Mouse (Mus musculus): ENCODE measurements at regions not wholly inside any gene's neighbourhood (a gene's known extent, or its start where the extent isn't known, plus 50 kb on each side); places are given as distances from the start of the nearest gene placed in this dataset.

DNA sequence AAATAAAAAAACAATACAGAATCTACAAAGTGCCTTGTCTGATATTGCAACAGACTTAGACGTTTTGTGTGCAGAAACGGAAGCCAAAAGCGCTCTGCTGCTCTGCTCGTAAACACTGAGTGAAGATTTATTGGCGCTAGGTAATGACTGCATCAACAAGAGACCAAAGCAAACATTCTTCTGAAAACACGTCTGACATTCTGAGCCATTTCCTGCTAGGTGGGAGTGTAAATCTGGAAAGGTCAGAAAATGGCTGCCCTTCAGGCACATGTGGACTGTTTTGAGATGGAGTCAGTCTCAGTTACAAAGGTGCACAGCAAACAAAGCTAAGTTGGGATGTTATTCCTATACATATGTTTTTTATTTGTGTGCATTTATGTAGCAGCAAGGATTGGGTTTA is 192.6 kb downstream of the Olfm4 start:
- 15% methylated on average over 6 of the region's 6 CpGs for WGBS
- Histone ChIP-seq H3K36me3 (no peaks in the 10 kb centered on the region), H3K4me3 (replicated peaks) (no peak overlapping the region)

DNA sequence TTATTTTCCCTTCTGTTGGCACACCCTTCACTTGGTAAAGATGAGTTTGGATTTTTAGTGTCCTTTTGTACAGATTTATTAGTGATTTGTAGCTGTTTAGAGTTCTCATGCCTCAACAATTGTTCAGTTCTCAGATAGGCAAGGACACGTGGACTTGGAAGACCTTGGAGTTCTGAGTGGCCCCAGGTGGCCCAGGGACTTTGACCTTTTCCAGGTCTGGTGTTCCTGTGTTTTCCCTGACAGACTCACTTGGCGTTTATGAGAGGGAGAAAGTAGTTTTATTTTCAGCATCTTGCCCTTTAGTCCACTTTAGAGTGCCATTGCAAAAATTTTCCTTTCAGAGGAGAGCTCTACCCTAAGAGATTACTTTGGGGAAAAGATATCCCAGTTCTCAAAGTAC is 211.2 kb downstream of the Olfm4 start:
- Histone ChIP-seq H3K4me3 (replicated peaks) (no peak overlapping the region), H3K9me3 (no peaks in the 10 kb centered on the region), H3K27me3 (replicated peaks) (no peaks in the 10 kb centered on the region), H3K9ac (no peak overlapping the region), H3K36me3 (no peaks in the 10 kb centered on the region), H3K27ac (no peak overlapping the region), H3K4me1 (replicated peaks) (no peaks in the 10 kb centered on the region), H3K4me2 (replicated peaks) (no peak overlapping the region)
- ATAC-seq: 0 out of 2 replicates have a peak, but pooled peaks have one; percentile 49
- WGBS: 21% methylated on average over 2 of the region's 2 CpGs

More for the DNA sequence above, 192.6 kb downstream of the Olfm4 start:
- ATAC-seq: no peak
- H3K4me2 ChIP-seq (replicated peaks): no peak overlapping the region
- H3K4me1 ChIP-seq (replicated peaks): no peaks in the 10 kb centered on the region
- no peaks in the 10 kb centered on the region for H3K27me3 ChIP-seq (replicated peaks)
- no peaks in the 10 kb centered on the region for H3K9me3 ChIP-seq
- no peak overlapping the region for H3K27ac ChIP-seq
- no peak overlapping the region for H3K9ac ChIP-seq

DNA sequence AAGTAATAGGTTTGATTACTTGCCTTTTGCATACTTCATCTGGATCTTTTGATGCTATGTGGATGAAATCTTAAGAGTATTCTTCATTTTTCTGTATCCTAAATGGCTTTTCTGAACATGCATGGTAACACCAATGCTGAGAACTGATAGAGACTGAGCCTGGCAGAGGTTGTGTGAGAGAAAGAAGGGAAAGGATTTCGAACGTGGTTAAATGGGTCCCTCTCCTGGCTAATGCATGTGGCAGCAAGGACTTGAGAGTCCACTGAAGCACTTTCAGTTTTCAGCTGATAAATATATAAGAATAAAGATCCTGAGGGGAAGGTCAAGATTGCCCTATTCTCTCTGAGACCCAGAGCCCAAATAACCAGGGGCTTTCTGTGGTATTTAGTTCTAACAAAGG is 229.0 kb downstream of the Olfm4 start:
- no peak overlapping the region for H3K4me2 ChIP-seq (replicated peaks)
- H3K36me3 ChIP-seq: no peaks in the 10 kb centered on the region
- WGBS: 29% methylated on average over 2 of the region's 2 CpGs
- H3K27me3 ChIP-seq (replicated peaks): no peaks in the 10 kb centered on the region
- H3K4me3 ChIP-seq (replicated peaks): no peak overlapping the region
- H3K27ac ChIP-seq: no peak overlapping the region
- ATAC-seq: no peak
- H3K9me3 ChIP-seq: no peaks in the 10 kb centered on the region
- no peaks in the 10 kb centered on the region for H3K4me1 ChIP-seq (replicated peaks)
- H3K9ac ChIP-seq: no peak overlapping the region

DNA sequence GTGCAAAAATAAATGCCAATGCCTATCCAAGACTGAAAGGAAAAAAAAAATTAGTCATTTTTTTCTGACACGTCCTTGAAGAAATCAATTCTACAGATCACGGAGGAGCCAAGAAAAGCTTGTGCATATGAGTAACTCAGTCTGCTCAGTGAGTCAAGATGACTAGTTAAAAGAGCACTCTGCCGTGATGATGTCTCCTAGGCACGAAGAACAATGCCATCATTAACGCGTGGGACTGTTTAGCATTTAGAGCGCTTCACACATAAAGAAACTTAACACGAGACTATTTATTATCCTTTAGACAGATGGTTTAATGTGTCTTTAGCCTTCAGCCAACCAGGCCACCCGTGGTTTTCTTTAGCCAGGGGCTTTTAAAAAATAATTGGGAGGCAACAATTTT is 229.8 kb downstream of the Olfm4 start:
- Histone ChIP-seq H3K36me3 (no peaks in the 10 kb centered on the region), H3K9me3 (no peaks in the 10 kb centered on the region), H3K27ac (no peak overlapping the region), H3K4me2 (replicated peaks) (no peak overlapping the region), H3K27me3 (replicated peaks) (no peaks in the 10 kb centered on the region), H3K4me1 (replicated peaks) (no peaks in the 10 kb centered on the region), H3K4me3 (replicated peaks) (no peak overlapping the region), H3K9ac (no peak overlapping the region)
- 74% methylated on average over 9 of the region's 9 CpGs for WGBS
- no peak for ATAC-seq

DNA sequence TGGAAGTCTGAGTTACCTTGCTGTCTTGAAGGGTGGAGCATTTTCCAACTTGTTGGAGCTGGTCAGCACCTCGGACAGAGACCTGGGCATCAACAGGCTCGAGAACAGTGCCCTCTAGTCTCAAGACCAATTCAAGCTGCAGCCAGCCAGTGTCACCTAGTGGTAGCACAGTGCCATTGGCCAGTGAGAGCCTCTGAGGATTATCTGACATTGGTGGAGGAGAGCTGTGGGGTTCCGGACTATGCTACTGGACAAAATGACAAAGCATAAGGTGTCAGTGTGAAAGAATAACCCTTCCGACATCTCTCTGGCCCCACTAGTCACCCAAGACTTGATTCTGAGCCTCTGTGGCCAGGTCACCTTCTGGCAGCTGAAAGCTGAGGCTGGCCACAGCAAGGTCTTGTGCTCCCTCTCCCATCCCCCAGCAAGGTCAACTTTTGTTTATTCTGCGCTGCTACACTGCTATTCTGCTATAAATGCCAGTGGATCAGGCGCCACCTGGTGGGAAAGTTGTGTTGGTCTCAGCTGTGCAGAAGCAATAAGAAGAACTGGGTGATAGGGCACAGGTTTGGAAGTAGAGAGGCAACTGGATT is 232.2 kb downstream of the Olfm4 start:
- Histone ChIP-seq H3K4me2 (replicated peaks) (no peak overlapping the region), H3K4me1 (replicated peaks) (no peaks in the 10 kb centered on the region), H3K36me3 (no peaks in the 10 kb centered on the region), H3K27ac (no peak overlapping the region), H3K27me3 (replicated peaks) (no peaks in the 10 kb centered on the region), H3K9ac (no peak overlapping the region), H3K9me3 (no peaks in the 10 kb centered on the region), H3K4me3 (replicated peaks) (no peak overlapping the region)
- WGBS: 16% methylated on average over 6 of the region's 6 CpGs
- peak; percentile 82 for ATAC-seq

DNA sequence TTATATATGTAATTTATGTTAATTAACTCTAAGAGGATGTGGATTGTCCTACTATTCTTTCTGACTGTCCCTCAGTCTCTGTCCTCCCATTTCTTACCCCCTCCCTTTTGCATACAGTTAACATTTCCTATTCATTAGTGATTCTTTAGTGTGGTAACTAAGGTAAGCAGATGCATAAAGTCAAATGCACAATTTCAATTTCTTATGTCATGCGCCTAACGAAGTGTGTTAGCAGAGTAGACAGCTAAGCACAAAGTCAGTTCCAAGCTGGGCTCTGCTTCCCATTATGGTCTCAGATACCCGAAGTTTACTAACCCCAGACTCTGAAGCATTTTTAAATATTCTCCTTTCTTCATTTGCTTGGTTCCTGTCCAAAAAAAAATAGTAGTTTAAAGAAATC is 248.2 kb downstream of the Olfm4 start:
- Histone ChIP-seq H3K27ac (no peak overlapping the region), H3K4me3 (replicated peaks) (no peak overlapping the region), H3K4me2 (replicated peaks) (no peak overlapping the region), H3K36me3 (no peaks in the 10 kb centered on the region), H3K27me3 (replicated peaks) (no peaks in the 10 kb centered on the region), H3K9me3 (no peaks in the 10 kb centered on the region), H3K4me1 (replicated peaks) (no peaks in the 10 kb centered on the region), H3K9ac (no peak overlapping the region)
- ATAC-seq: no peak
- 77% methylated on average over 3 of the region's 3 CpGs for WGBS

DNA sequence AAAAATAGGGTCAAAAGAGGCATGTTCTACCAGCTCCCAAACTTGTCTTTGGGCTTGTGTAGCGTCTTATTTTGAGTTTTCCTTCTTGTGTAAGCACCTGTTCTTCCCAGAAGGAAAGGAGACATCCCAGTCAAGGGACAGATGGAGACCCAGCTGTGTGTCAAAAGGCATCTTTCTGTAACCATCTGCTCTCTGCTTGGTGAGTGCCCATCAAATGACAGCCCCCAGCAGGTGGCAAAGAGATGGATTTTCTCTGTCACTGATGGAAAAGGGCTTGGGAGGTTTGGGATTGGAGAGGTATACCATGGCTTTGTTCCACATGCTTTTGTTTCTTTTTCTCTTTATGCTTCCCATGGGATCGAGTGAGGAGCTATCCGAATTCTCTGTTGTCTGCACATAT is 249.1 kb downstream of the Olfm4 start:
- ATAC-seq: no peak
- Histone ChIP-seq H3K4me2 (replicated peaks) (no peak overlapping the region), H3K9ac (no peak overlapping the region), H3K4me3 (replicated peaks) (no peak overlapping the region), H3K27ac (no peak overlapping the region), H3K9me3 (no peaks in the 10 kb centered on the region), H3K4me1 (replicated peaks) (no peaks in the 10 kb centered on the region), H3K36me3 (no peaks in the 10 kb centered on the region), H3K27me3 (replicated peaks) (no peaks in the 10 kb centered on the region)
- WGBS: 73% methylated on average over 3 of the region's 3 CpGs

DNA sequence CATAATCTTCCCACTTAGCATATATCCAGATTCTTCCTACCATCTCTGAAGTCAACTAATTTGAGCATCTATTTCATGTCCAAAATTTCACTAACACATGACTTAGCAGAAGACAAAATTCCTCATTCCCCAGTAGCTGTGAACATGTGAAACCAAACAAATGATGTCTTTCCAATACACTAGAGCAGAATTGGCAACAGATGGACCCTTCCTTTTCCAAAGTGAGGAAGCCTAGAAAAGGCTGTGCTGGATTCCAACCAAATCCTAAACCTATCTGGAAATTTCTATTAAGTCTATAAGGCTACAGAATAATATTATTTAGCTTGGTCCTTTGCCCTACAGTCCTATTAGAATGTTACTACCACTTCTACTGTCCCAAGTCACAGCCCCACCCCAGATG is 253.3 kb downstream of the Olfm4 start:
- H3K27ac ChIP-seq: no peak overlapping the region
- no peak for ATAC-seq
- no peak overlapping the region for H3K4me2 ChIP-seq (replicated peaks)
- no peak overlapping the region for H3K4me3 ChIP-seq (replicated peaks)
- no peak overlapping the region for H3K9ac ChIP-seq
- no peaks in the 10 kb centered on the region for H3K9me3 ChIP-seq
- no peaks in the 10 kb centered on the region for H3K36me3 ChIP-seq
- H3K27me3 ChIP-seq (replicated peaks): no peaks in the 10 kb centered on the region
- no peaks in the 10 kb centered on the region for H3K4me1 ChIP-seq (replicated peaks)

DNA sequence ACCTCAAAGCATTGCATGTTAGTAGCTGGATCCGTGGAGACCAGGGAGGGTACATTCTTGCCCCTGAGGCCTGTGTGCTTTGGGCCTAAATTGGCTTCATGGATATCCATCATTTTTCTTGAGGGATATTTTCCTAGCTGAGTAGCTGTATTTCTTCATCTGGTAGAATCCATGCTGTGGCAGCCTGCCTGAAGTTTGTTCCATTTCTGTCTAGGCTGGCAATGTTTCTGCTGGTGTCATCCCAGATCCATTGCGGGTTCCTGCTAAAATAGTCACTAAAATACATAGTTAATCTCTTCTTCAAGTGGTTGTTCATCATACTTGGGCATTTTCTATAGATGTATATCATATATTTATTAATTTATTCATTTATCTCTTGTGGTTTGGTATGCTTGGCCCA is 253.7 kb downstream of the Olfm4 start:
- Histone ChIP-seq H3K36me3 (no peaks in the 10 kb centered on the region), H3K9ac (no peak overlapping the region), H3K27ac (no peak overlapping the region), H3K4me2 (replicated peaks) (no peak overlapping the region), H3K9me3 (no peaks in the 10 kb centered on the region), H3K4me3 (replicated peaks) (no peak overlapping the region), H3K27me3 (replicated peaks) (no peaks in the 10 kb centered on the region), H3K4me1 (replicated peaks) (no peaks in the 10 kb centered on the region)
- WGBS: 77% methylated on average over 2 of the region's 2 CpGs
- ATAC-seq: no peak

DNA sequence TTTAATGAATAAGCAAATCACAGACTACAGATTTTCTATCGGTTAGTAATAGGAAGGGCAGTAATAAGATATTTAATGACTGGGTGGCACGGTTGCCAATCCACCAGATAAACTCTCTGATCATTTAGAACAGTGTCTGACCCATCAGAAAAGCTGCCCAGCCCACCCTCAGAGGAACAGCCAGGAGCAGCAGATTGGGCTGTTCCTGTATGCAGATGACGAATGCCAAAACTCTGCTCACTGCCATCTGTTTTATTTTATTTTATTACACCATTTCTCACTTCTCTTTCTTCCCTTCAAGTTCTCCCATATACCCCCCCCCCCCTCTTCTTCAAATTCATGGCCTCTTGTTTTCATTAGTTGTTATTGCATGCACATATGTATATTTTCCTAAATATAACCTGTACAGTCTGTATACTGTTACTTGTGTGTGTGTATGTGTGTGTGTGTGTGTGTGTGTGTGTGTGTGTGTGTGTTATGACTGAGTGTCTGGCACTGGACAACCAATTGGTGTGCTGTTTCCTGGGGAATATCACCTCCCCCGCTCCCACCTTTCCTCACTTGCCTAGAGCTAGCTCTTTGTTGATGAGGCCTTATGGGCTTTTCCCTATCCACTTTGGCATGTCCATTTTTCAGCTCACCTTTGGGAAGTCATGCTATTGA is 260.9 kb downstream of the Olfm4 start:
- WGBS: 89% methylated on average over 4 of the region's 4 CpGs
- H3K4me1 ChIP-seq (replicated peaks): no peaks in the 10 kb centered on the region
- no peak overlapping the region for H3K9ac ChIP-seq
- no peaks in the 10 kb centered on the region for H3K36me3 ChIP-seq
- no peak overlapping the region for H3K27ac ChIP-seq
- no peak overlapping the region for H3K4me2 ChIP-seq (replicated peaks)
- no peak for ATAC-seq
- no peak overlapping the region for H3K4me3 ChIP-seq (replicated peaks)
- H3K27me3 ChIP-seq (replicated peaks): no peaks in the 10 kb centered on the region
- no peaks in the 10 kb centered on the region for H3K9me3 ChIP-seq

DNA sequence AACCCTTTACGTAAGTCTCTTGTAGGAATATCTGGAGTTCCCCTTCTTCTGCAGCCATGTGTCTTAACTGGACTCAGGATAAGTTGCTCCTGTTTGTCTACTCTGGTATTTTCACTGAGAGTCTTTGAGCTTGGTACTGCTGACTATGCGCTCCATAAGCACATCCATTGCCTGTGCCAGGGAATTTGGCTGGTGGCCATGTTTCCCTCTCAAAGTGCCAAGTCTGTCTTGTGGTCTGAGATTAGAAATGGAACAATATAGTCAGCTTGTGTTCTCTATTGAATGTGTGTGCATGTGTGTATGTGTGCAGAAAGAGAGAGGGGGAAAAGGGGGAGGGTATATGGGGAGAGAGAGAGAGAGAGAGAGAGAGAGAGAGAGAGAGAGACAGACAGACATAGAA is 263.7 kb downstream of the Olfm4 start:
- Histone ChIP-seq H3K4me3 (replicated peaks) (no peak overlapping the region), H3K9ac (no peak overlapping the region), H3K27me3 (replicated peaks) (no peaks in the 10 kb centered on the region), H3K9me3 (no peaks in the 10 kb centered on the region), H3K4me2 (replicated peaks) (no peak overlapping the region), H3K36me3 (no peaks in the 10 kb centered on the region), H3K4me1 (replicated peaks) (no peaks in the 10 kb centered on the region), H3K27ac (no peak overlapping the region)
- no peak for ATAC-seq
- 95% methylated on average over 2 of the region's 2 CpGs for WGBS

DNA sequence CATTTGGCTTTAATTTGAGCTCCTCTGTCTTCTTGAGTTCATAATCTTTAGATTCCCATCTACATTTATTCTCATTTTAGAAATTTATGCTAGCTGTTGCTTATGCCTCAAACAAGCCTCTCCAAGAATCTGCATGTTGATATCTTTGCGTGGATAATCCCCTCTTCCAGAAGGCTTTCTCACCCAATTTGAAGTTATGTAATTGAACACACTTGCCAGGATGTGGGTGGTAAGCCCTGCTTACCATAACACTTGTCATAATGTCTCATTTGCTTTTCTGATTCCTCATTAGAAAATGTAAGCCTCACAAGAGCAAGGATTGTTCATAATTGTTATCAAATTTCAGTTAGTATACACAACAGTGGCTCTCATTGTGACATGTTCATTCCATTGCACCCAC is 266.0 kb downstream of the Olfm4 start:
- no peak overlapping the region for H3K4me2 ChIP-seq (replicated peaks)
- 89% methylated on average over 1 of the region's 1 CpGs for WGBS
- ATAC-seq: no peak
- H3K36me3 ChIP-seq: no peaks in the 10 kb centered on the region
- H3K27ac ChIP-seq: no peak overlapping the region
- no peak overlapping the region for H3K4me3 ChIP-seq (replicated peaks)
- no peaks in the 10 kb centered on the region for H3K27me3 ChIP-seq (replicated peaks)
- H3K9me3 ChIP-seq: no peaks in the 10 kb centered on the region
- H3K9ac ChIP-seq: no peak overlapping the region
- no peaks in the 10 kb centered on the region for H3K4me1 ChIP-seq (replicated peaks)

DNA sequence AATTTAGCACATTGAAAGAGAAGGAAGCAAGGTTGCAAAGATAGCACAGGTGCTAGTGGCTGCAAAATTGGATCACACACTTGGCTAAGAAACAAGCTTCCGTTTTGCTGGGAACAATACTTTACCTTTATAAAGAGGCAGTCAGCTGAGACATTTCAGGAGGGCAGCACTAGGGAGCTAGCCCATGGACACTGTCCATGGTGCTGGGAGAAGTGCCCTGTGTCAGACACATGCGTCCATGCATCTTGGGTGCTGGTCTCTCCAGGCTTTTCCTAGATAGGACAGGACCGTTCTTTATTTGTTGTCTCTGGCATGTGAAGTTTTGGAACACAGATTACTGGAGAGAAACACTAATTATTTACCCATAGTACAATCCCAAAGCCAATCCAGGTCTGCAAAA is 273.2 kb downstream of the Olfm4 start:
- H3K4me2 ChIP-seq (replicated peaks): no peak overlapping the region
- no peak for ATAC-seq
- H3K36me3 ChIP-seq: no peaks in the 10 kb centered on the region
- no peak overlapping the region for H3K27ac ChIP-seq
- no peaks in the 10 kb centered on the region for H3K9me3 ChIP-seq
- H3K9ac ChIP-seq: no peak overlapping the region
- H3K4me1 ChIP-seq (replicated peaks): no peaks in the 10 kb centered on the region
- H3K4me3 ChIP-seq (replicated peaks): no peak overlapping the region
- WGBS: 46% methylated on average over 3 of the region's 3 CpGs
- no peaks in the 10 kb centered on the region for H3K27me3 ChIP-seq (replicated peaks)

Data from intestine, embryonic 15.5 days (tissue).